Mouse (Mus musculus) monocyte, adult 59 days (primary cell): ENCODE measurements around the gene Aldh1a1. TPM values are rescaled to one million over a fixed set of nuclear protein-coding genes. Genes with fewer than 3 reads are reported as not detected.

ENCODE experiments used
- total RNA-seq, 2 experiments: library from RNA; stranded (reverse); gene quantifications; one replicate each; pipeline ENCODE4 v1.2.4; 2023

The Aldh1a1 gene
- total RNA-seq, result not detected

DNA sequence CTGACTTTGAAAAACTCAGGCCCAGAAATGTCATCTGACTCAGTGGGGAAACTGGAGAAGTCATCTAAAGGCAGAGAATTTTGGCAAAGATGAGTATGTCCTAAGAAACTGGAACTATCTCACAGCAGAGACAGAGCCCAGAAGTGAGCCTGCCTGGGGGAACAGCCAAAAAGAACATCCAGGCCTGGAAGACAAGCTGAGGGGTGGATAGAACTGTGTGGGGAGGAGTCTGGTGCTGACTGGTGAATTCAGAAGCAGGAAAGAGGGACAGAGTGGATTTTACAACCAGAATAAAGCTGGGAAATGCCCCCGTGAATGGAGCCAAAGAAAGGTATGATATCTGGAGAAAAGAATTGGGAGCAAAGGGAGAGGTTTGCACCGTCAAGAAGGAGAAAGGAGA lies at the start of gene Aldh1a1:
TSS of gene Aldh1a1 (plus strand) at position 225 of the 400 bp plus-strand sequence.

Other genes starting within 250 kb of the Aldh1a1 start
- gene Anxa1, start 101.8 kb upstream of the Aldh1a1 start, total RNA-seq, result 100 to 1,000 TPM; 456 to 590 TPM
- not detected for gene Aldh1a7, start 234.8 kb downstream of the Aldh1a1 start, total RNA-seq